Mouse (Mus musculus) embryonic fibroblast, embryonic 13.5 days (primary cell): ENCODE measurements around the gene Astn2.

Experiments
- CTCF ChIP-seq: IDR thresholded peaks from 2 replicates; pipeline ENCODE4 v1.5.1; 2011; ENCODE audit warnings: mild to moderate bottlenecking, control low read depth, low read length, moderate library complexity, borderline replicate concordance; ENCODE audit not compliant: insufficient read depth
- POLR2A ChIP-seq: IDR thresholded peaks from 2 replicates; pipeline ENCODE4 v1.6.1; 2011; ENCODE audit warnings: low read depth, mild to moderate bottlenecking, control low read depth, low read length, moderate library complexity

DNA sequence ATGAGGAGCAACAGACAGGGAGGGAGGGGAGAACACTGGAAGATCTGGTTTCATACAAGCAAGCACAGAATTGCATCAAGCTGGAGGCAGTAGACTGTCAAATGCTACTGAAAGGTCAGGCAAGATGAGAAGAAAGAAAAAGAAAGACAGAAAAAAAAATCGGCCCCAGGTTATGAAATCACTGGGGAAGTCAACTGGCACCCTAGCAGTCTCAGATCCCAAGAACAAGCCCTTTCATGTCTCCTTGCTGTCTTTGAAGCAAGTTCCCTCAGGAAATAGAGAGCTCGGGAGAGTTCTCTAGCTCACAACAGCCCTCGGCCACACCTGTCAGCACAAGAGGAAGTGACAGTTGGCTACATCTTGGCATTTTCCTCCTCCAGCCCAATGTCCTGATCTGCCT is 766.2 kb downstream of the Astn2 start:
- TF ChIP-seq POLR2A (no peak), CTCF (no peak)
